Mouse (Mus musculus) fibroblast of lung, adult 2 months (primary cell): ENCODE measurements around the gene Ube2t.

Experiments
- DNase-seq: peaks from one replicate; pipeline ENCODE4 v3.0.0-alpha.2; 2011; ENCODE audit warnings: low read depth

Ube2t gene

DNA sequence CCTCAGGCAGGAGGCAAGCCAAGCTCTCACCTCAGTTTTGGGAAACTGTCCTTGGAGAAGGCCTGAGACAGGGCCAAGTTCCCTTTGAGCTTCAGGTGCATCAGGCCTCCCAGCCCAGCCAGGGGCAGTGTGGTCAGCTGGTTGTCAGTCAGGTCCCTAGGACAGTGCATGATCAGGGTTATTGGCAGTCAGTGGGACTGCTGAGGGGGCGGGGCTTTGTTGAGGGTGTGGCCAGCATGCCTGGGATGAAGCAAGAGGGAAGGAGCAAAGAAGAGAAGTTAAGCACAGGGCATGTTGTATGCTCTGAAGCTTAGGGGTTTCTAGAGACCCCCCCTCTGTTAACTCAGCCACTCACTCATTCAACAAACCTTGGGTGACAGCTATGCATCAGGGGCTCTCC, 33.6 kb downstream of the Ube2t start:
- DNase-seq, result no peak

DNA sequence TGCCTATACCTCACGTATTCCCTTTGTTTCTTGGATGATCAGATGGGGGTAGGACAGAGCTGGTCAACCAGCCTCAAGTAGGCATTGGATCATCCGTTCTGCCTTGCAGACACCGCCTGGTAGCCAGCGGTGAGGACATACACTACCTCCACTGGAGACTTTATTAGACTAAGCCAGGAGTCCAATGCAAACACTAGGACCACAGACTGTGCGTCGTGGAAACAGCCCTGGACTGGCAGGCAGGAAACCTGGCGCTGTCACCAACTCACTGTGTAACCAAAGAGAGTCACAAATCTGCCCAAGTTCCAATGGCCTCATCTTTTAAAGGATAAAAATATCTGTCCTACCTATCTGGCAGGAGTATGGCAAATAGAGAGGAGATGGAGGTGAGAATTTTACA, 34.1 kb downstream of the Ube2t start:
- DNase-seq, result no peak

GRCm38 (mm10) chr1:134997568-134997967, 35.2 kb downstream of the Ube2t start:
- no peak for DNase-seq

DNA sequence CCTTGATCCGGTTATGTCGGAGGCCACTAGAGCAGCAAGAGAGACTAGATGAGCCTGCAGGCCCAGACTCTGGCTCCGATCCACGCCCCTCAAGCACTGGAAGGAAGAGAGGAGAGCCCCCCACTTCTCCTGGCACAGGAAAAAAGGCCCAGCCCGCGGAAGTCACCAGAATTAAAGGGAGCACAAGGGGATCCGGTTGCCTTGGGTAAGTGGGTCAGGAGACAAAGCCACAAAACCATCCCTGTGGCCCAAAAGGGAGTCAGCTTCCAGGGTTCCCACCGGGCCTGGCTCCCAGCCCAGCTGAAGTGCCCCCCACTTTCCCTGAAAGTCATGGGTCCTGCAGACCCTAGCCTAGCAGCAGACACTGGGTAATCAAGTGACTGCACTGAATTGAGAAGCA, 35.9 kb downstream of the Ube2t start:
- no peak for DNase-seq

- no peak for DNase-seq
Measured at GRCm38 (mm10) chr1:135000527-135000926, 38.2 kb downstream of the Ube2t start.

DNA sequence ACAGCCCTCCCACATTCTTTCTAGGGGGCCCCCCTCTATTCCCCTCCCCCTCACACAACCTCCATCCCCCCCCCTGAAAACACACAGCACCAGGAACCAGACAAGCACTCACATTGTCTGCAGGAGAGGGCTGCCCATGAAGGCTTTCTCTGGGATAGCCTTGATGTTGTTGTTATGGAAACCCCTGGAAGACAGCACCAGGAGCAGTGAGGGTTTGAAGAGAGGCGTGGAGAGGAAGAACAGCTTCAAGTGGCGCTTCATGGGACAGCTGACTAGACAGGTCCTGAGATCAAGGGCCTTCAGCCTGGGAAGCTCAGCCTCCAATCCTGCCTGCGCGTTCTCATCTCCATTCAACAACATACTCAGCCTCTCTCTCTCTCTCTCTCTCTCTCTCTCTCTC, 41.0 kb downstream of the Ube2t start:
- DNase-seq, result no peak

DNA sequence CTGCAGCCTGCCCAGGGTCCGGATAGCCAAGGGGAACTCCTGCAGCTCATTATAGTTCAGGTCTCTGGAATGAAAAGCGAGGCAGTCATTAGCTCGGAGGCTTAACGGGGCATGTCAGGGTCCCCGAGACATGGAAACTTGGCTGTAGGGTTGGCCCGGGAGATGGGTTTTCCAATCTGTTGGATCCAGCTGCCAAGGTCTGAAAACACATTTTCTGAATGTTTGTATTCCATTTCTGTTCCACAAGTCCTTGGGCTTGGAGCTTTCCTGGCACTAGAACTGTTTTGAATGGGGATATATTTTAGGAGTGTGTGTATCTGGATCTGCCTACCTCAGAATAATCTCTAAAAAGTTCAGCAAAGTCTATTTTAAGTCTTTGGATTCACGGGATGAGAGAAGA, 43.3 kb downstream of the Ube2t start:
- no peak for DNase-seq

- no peak for DNase-seq
Measured at GRCm38 (mm10) chr1:135009833-135010232, 47.5 kb downstream of the Ube2t start.

- no peak for DNase-seq
Measured at GRCm38 (mm10) chr1:135011912-135012311, 49.5 kb downstream of the Ube2t start.

- DNase-seq, result no peak
Measured at GRCm38 (mm10) chr1:135012472-135012871, 50.1 kb downstream of the Ube2t start.

DNA sequence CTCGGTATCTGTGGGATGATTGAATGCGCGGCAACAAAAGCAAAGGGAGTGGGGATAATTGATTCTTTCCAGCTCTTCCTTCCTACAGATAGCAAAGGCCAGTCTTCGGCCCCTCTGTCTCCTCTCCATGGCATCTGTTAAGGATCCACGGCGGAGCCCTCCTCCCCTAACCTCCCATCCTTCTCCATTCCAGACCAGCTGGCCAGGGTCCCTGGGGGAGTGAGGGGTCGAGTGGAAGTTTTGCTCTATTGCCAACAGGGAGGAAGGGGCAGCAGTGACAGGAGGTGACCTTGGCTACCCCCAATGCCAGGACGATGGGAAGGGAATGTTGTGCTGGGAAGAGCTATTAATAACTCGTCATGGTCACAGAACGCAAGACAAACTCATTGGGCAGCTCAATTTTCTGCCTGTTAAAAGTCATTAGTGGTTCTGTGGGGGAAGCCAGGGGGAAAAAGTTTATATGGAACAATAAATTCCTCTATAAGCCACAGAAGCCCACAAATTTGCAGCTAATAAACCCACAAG, 52.6 kb downstream of the Ube2t start:
- no peak for DNase-seq

GRCm38 (mm10) chr1:135016907-135017655, 54.7 kb downstream of the Ube2t start:
- peak; percentile 94 for DNase-seq

GRCm38 (mm10) chr1:135017656-135018015, 55.3 kb downstream of the Ube2t start:
- DNase-seq, result no peak

- DNase-seq, result no peak
Measured at GRCm38 (mm10) chr1:135019087-135019774, 56.9 kb downstream of the Ube2t start.

GRCm38 (mm10) chr1:135019775-135020167, 57.4 kb downstream of the Ube2t start:
- DNase-seq, result no peak

- DNase-seq, result no peak
Measured at GRCm38 (mm10) chr1:135020281-135020940, 58.0 kb downstream of the Ube2t start.

DNA sequence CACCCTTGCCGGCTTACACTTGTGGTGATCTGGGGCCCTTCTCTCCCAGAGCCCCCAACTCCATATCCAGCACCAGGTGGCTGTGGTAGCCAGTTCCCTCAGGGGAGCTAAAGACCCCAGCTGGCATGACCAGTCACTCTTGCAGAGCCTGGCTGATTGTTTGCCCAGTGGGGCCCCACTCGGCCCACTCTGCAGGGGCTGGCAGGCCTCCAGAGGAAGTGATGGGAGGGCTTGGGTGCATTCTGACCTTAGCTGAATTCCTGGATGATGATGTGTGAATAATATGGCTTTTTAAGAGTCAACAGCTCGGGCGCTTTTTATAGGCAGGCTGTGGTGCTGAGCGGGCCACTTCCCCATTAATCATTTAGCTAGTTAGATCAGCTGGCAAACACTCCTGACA, 58.6 kb downstream of the Ube2t start:
- DNase-seq, result no peak

DNA sequence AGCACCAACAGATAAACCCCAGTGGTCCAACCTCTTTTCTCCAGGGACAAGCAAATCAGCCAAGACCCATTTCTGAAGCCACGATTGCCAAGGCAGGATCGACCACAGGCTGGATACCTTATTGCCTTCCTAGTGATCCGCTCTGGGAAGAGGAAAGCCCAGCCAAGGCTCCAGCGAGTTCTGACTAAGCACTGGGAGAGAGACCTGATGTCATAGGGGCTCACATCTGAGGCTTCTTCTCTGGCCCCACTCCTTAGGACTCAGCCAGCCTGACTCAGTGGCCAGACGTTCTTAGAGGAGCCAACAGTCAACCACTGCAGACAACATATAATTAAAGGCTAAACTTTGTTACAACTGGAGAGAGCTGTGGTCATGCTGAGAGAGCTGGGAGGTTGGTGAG, 59.6 kb downstream of the Ube2t start:
- DNase-seq, result peak; percentile 85

- no peak for DNase-seq
Measured at GRCm38 (mm10) chr1:135023583-135023982, 61.2 kb downstream of the Ube2t start.
